Mouse (Mus musculus) MN1 (cell line): Measurements from ENCODE around the gene Sgpp1.

Experiments
- DNase-seq: peaks from one replicate; pipeline ENCODE4 v3.0.0-alpha.2; 2016; ENCODE audit warnings: low spot score

The Sgpp1 gene

DNA sequence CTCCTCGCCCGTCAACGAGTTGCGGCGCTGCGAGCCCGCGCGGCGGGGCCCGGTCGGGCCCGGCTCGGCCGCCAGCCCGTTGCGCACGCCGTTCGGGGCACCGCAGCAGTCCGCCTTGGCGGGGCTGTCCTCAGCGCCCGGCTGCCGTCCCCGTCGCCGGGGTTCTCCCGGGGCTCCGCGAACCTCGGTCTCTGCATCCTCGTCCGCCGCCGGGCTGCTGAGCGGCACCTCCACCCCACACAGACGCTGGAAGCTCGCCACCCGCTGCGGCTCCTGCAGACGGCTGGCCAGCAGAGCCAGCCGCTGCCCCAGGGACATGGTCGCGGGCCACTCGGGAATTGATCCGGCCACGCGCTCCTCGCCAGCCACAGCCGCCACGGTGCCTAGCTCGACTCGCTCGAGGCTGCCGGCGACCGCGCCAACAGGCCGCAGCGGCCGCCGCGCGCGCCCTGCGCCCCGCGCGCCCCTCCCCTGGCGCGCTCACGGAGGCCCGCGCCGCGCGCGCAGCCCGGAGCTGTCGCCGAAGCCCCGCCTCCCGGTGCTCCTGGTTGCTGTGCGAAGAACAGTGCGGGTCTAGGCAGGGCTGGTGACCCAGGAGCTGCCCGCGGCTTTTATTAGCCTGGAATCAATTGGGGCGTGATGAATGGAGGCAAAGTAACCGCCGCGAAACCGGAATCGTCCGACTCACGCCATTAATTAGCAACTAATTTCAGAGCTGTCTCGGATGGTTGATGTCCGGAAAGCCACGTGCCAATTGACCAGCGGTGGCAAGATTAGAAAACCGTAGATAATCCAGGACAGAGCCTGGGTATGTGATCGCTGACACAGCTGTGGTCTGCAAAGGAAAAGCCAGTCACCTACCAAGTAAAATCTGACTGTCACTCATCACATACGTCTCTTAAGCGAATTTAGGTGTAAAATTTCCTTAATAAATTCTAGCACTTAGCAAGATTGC lies at the start of gene Sgpp1:
TSS of gene Sgpp1 (minus strand) at position 484 of the 955 bp plus-strand sequence.
- peak; percentile 90 for DNase-seq

- DNase-seq, result no peak
Measured at GRCm38 (mm10) chr12:75784271-75784751, 48.8 kb upstream of the Sgpp1 start.

GRCm38 (mm10) chr12:75781995-75782394 lies 46.5 kb upstream of the Sgpp1 start:
- DNase-seq, result no peak

GRCm38 (mm10) chr12:75781445-75781844 lies 45.9 kb upstream of the Sgpp1 start:
- no peak for DNase-seq

DNA sequence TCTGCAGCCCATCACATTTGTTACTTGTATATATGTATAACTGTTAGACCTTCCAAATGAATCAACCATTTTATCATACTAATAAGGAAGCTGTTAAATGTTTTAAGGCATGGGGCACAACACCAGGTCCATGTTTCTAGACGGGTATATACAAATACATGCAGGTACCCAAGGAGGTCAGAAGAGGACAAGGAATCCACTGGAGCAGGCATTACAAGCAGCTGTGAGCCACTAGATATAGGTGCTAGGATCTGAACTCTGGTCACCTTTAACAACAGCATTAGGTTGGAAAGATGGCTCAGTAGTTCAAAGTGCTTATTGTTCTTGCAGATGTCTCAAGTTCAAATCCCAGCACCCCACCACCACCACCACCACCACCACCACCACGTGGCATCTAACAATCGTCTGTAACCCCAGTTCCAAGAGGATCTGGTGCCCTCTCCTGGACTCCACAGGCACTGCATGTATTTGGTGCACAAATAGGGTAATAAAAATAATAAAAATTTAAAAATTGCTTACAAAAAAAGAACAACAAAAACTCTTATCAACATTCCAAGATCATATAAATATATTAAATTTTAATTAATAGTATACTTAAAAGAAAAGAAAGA lies 37.0 kb upstream of the Sgpp1 start:
- peak; percentile 32 for DNase-seq

GRCm38 (mm10) chr12:75771410-75771809 lies 35.9 kb upstream of the Sgpp1 start:
- DNase-seq, result no peak

DNA sequence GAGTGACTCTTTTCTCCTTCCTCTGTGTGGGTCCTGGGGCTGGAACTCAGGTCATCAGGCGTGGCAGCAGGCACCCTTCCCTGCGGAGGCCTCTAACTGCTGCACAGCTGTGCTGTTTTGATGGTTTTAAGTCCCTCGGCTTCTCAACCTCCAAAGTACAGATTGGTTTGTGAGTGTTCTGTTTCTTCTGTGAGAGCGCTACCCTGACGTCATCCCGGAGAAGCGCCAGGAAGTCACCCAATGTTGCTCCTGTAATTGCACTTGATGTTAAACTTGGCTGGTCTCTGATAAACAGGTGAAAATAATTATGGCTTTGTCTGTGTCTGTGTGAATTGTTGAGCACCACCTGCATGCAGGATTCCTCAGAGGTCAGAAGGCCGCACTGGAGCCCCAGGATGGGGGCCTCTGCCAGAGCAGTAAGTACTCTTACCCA lies 31.4 kb upstream of the Sgpp1 start:
- no peak for DNase-seq

DNA sequence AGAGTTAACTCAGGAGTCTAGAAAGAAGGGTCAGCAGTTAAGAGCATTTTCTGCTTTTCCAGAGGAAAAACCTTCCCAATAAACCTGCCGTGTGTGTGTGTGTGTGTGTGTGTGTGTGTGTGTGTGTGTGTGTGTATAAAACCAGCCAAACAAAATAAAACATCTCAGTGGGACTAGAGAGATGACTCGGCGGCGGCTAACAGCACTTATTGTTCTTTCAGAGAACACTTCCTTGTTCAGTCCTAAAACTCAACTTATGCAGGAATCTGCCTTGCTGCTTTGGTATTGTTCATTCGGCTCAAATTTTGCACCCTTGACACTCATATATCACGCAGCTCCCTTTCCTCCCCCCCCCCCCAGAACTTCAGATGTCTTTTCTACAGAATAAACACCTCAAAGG lies 30.9 kb upstream of the Sgpp1 start:
- no peak for DNase-seq

DNA sequence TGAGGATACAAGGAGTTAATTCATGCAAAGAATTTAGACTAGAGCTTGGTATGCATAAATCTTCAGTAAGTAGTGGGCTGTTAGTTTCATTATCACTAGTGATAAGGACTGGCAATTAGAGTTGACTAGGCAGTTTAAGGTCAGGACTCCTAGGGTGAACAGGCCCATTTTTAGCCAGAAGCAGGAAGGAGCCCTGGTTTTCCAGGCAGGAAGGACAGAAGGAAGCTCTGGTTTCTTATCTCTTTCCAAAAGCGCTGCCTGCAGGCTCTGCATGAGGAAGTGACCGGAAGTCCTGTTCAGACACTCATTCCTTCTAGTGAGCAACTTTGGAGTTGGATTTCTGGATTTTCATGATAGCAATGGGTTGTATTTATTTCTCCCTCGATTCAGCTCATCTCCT lies 30.2 kb upstream of the Sgpp1 start:
- DNase-seq, result no peak

- no peak for DNase-seq
Measured at GRCm38 (mm10) chr12:75756387-75756786, 20.9 kb upstream of the Sgpp1 start.

- DNase-seq, result no peak
Measured at GRCm38 (mm10) chr12:75753730-75754129, 18.2 kb upstream of the Sgpp1 start.

DNA sequence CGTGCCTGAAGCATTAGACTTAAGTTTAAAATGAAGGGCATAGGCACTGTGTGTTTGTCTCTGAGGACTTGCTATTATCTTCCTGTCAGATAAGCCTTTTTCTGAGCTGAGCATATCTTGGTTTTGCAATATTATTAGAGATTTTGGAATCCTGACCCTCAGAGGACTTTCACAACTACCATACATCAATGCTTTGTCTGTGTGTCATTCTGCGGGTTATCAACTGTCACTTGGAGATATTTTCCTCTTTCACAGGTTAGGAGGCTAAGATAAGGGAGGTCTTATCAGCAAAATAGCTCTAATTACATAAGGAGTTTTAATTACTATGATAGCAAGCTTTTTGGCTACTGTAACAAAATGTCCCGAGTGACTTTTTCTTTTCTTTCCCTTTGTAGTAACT lies 16.5 kb upstream of the Sgpp1 start:
- DNase-seq, result no peak

- DNase-seq, result no peak
Measured at GRCm38 (mm10) chr12:75748574-75748973, 13.0 kb upstream of the Sgpp1 start.

DNA sequence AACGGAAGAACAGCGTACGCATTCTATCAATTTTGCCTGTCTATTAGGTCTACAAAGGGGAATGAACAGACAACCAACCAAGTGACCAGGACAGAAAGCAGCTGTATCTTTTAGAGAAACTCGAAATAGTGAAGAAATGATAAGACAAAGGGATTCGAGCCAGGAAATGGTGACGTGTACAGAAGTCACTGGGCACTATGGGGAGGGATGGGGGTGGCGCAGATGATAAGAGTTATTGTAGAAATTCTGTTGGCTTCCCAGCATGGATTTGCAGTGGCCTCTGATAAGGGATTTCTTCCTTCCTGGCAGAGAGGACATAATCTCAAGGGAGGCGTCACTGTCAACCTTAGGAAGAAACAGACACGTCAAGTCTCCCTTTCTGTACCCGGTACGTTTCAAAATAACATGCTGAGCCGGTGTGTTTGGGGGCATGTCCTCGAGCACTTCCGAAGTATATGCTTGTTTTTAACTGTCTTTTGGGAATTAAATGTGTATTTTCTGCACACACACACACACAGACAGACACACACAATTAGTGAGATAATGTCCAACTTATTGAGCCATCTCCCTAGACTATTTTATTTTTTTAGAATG lies 10.3 kb upstream of the Sgpp1 start:
- DNase-seq, result no peak

- no peak for DNase-seq
Measured at GRCm38 (mm10) chr12:75742101-75742500, 6.6 kb upstream of the Sgpp1 start.

DNA sequence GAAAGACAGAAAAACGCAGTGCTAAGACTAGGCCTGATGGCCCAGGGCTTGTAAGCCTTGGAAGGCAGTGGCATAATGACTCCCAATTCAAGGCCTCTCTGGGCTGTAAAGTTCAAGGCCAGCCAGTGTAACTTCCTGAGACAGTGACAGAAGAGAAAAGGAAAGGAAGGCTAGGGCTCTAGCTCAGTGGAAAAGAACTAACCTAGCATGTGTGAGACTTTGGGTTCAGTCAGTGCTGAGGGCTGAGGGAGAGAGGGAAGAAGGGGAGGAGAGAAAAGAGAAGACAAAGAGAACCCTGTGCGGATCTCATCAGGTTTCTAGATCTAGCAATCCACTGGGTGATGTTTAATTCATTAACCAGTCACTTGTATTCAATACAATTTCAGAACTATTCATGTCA lies 5.7 kb upstream of the Sgpp1 start:
- no peak for DNase-seq

GRCm38 (mm10) chr12:75740451-75740850 lies 4.9 kb upstream of the Sgpp1 start:
- DNase-seq, result no peak

- DNase-seq, result no peak
Measured at GRCm38 (mm10) chr12:75739611-75740010, 4.1 kb upstream of the Sgpp1 start.

DNA sequence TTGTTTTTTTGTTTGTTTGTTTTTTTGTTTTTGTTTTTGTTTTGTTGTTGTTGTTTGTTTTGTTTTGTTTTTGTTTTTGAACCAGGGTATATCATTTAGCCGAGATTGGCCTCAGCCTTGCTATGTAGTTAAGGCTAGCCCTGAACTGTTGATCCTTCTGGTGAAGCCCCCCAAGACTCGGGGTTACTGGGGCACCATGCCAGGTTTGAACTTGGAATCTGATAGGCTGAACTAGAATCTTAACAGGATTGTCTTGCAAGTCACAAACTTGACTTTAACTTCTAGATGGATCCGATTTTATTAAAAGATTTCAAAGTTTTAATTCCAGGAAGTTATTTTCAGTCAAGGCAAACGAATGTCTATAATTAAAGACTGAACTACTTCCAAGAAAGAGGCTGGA lies 767 bp upstream of the Sgpp1 start:
- DNase-seq, result no peak

DNA sequence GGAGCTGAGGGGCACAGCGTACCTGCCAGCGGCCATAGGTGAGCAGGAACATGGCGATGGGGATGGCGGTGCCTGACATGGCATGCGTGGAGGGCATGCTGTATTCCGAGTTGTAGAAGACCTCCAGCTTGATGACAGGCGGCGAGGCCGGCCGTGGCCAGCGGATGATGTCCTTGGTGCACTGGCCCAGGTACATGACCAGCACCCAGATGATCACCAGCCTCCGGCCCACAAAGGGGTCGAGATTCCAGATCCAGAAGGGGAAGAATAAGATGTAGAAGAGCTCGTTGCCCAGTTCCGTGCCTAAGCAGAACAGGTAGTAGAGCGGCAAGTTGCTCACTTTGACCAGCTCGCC lies 661 bp downstream of the Sgpp1 start:
- DNase-seq, result no peak

GRCm38 (mm10) chr12:75734167-75734566 lies 1.4 kb downstream of the Sgpp1 start:
- peak; percentile 37 for DNase-seq

DNA sequence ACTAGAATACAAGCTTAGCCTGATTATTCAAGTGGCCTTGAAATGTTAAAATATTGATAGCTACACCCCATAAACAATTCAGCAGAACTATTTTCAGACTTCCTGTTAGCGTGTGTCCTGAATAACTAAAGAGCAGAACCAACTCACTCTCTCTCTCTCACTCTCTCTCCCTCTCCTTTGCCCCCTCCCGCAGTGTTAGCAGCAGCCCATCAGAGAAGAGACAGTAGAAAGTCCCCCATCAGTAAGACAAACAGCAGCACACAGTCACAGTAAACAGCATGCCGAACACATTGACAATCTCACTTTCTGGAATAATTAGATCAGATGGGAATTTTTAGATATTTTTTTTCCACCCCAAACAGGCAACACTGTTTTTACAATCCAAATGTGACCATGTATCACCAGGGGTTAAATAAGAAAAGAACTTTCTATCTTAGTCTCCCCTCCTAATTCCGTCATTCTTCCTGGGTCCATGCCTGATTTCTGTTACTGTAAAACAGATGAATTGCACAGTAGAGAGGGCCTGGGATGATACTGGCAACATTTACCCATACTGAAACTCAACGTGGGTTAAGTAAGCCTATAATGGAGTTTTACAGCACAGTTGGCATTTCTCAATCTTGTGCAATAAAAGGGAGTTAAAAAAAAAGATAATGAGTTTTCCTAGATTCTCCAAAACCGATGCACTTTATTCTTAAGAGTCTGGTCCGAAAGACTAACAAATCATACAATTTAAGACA lies 2.0 kb downstream of the Sgpp1 start:
- peak; percentile 22 for DNase-seq
